Mouse (Mus musculus) induced T-regulatory cell, adult 2 months (primary cell): Measurements from ENCODE around the gene Arid3a.
"Not testable (repeated sequence)": the region's sequence is repeated elsewhere in the genome, so short reads cannot be mapped to it uniquely, and the experiment has no call there.

Experiments used
- DNase-seq: peaks from one replicate; pipeline ENCODE4 v3.0.0-alpha.2; 2012; ENCODE audit warnings: low read depth

Arid3a gene

DNA sequence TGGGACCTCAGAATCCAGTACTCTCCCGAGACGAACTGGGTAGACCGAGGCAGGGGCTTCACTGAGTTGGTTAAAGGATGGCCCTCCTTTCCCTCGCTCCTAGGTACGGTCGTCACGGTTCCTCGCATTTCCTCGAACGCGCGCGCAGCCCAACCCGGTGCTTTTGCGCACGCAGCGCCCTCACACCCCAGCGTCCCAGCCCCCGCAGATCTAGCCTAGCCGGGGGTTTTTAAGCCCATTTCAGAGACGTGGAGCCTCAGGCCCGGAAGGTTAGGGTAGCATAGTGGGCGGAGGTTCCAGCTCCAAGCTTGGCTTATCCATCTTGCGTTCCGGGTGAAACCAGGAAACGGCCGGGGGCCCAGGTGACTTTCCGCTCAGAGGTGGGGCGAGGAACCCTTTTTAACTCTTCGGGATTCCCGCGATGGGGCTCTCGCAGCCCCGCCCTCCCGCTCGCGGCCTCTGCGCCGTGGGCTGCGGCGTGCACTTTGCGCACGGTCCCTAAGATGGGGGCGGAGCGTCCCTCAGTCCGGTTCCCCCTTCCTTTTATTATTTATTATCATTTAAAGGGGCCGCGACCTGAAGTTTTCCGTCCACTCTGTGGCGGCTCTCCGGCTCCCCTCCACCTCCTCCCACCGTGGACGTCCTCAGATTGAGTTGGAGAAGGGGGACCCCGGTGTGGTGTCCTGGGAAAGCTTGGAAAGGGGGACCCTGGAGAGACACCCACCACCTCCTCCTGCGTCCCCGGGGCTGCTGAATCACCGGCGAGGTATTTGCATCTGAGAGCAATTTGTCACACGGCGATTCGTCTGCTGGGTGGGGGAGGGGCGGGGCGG lies at the start of gene Arid3a:
Arid3a (plus strand) TSS at position 553 of the 833 bp plus-strand sequence.
- peak; percentile 97 for DNase-seq

DNA sequence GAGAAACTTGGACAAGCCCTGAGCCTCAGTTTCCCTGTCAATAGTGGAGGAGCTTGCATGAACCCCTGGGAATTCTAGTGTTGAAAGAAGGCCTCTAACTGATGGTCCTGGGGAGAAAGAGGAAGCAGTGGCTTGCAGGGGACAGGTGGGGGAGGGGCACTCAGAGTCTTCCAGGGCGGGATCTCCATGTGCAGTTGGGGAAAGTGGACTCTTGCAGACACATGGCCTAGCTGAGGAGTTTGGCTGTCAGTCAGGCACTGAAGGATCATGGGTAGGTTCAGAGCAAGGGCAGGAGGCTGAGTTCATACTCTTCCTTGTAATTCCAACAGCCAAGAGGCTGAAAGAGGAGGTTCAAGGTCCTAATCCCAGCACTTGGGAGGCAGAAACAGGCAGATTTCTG lies 49.7 kb upstream of the Arid3a start:
- DNase-seq, result peak; percentile 21

DNA sequence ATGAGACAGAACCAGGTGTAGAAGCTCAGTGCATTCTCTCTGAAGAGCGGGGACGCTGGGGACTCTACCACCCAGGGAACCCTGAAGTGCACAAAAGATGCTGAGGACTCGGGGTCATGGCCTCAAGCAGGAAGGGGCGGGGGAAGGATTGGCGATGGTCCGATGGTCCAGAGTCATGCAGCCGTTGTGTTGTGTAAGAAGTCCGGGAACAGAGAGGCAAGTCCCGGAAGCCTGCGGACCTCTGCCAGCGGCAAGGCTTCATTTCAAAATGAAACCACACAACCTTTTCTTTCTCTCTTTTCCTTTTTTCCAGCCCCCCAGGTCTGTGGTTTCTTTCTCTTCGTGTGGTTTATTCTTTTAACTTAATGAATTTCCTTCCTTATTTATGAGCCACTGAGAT lies 49.1 kb upstream of the Arid3a start:
- peak; percentile 56 for DNase-seq

DNA sequence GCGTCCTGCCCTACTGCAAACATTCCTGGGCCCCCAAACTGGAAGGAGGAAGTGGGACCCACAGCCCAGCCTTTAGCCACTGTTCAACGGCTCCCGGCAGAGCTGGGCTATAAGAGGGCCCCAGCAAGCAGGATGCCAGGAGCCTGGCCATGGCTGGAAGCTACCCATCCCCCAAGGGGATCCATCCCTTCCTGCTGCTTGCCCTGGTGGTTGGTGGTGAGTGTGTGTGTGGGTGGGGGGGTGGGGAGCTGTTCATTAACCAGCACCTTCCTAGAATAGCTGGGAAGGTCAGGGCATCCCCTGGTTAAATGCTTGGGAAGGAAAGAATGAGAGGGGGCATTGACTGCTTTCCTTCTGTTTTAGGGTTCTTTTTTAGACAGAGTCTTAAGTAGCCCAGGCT lies 47.3 kb upstream of the Arid3a start:
- DNase-seq, result no peak

DNA sequence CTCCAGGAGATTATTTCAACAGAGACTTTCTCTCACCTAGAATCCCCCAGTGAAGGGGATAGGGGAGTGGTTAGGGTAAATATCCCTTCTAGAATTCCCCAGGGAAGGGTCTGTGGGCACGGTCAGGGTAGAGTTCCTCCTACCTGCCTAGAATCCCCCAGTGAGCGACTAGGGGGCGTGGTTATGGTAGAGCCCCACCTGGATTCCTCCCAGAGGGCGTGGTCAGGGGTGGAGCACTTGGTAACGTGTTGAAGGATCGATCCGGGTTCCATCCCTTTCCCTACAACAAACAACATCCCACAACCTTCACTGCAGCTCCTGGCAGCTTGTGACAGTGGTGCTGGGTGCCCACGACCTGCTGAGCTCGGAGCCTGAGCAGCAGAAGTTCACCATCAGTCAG lies 46.1 kb upstream of the Arid3a start:
- DNase-seq, result peak; percentile 51

DNA sequence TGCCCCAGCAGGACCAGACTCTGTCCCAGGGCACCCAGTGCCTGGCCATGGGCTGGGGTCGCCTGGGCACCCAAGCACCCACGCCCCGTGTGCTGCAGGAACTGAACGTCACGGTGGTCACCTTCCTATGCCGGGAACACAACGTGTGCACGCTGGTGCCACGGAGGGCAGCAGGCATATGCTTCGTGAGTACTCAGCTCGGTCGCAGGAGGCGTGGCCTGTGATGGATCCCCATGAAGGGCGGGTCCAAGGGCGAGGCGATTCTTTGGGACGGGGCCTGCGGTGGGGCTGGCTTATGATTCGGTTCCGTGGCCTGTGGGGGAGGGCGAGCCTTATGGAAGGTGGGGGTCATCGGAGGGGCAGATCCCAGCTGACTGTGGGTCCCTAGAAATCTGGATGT lies 44.9 kb upstream of the Arid3a start:
- DNase-seq, result peak; percentile 53

DNA sequence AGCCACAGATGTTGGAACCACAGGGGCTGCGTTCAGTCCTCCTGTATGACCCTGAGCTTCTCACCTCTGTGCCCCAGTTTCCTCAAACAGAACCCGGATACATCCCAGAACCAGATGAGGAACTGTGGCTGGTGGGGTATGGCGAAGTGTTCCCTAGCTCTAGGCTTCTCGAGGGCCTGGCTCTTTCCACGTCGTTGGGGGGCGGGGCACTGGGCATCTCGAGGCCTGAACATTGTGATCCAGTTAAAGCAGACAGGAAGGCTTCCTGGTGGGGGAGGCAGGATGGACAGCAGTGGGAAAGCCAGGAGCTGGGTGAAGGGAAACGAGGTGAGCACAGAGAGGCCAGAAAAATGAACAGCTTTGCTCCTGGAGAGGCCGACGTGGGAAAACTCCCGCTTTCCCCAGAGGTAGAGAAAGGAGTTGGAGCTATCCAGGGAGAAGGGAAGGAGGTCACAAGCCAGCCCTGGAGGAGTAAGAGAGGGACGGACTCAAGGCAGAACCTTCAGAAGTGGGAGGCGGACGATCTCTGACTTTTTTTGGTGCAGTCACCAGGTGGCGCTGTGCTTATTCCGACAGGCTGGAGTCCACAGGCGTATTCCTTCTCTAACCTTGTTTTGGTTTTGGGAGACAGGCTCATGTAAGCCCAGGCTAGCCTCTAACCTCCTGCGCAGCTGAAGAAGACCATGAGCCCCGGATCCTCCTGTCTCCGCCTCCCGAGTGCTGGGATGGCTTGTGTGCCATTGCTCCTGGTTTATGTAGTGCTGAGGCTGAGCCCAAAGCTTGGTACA lies 43.4 kb upstream of the Arid3a start:
- DNase-seq, result peak; percentile 89

DNA sequence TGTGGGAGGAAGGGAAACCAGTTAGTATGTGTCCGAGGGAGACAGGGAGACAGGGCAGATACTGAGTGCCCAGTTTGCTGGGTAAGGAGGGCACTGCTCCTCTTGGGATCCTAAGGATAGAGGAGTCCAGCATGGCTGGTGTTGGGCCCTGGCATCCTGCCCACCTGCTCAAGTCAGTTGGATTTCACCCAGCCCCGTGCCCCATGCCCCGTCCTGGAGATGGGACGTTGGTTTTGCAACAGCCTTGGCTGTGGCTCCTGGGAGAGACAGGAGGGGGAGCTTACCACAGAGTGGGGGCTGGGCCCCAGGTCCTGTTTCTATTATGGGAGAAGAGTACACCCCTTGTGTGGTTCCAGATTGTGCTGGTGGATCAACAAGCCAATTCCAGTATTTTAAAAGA lies 42.4 kb upstream of the Arid3a start:
- DNase-seq, result no peak

DNA sequence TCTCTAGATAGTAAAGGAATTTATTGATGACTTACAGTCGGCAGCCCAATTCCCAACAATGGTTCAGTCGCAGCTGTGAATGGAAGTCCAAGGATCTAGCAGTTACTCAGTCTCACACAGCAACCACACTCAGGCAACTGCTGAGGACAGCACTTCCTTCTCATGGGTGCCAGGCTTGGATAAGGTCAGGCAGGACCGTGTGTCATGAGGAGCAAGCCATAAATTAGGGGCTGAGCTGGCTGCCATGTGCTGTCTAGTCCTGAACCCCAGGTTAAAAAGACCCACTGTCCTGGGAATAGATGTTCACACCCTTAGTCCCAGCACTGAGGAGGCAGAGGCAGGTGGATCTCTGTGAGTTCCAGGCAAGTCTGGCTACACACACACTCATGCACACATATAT lies 41.9 kb upstream of the Arid3a start:
- not testable (repeated sequence) for DNase-seq

DNA sequence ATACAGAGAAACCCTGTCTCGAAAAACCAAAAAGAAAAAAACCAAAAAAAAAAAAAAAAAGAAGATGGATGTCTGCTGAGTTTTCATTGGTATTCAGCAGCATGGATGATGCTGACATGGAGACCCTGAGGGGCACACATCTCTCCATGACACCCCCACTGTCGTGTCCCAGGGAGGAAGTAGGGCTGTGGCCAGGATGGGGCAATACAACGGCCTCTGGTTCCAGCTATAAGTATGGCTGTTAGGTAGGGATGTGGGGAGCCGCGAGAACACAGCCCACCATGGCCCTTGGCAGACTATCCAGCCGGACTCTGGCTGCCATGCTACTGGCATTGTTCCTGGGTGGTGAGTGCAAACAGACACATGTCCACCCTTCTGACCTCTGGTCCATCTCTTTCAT lies 40.8 kb upstream of the Arid3a start, which contains the start of gene Elane:
Elane (plus strand) TSS at position 194 of the 400 bp plus-strand sequence.
- DNase-seq, result no peak

DNA sequence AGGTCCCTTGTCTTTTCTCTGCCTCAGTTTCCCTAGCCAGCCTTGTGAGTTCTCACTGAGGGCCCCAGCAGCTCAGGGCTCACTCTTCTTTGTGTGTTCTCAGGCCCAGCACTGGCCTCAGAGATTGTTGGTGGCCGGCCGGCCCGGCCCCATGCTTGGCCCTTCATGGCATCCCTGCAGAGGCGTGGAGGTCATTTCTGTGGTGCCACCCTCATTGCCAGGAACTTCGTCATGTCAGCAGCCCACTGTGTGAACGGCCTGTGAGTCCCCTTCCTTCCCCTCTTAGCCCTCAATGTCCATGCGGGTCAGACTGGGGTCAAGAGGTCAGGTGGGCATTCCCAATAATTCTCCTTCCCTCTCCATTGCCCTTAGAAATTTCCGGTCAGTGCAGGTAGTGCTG lies 40.2 kb upstream of the Arid3a start:
- no peak for DNase-seq

DNA sequence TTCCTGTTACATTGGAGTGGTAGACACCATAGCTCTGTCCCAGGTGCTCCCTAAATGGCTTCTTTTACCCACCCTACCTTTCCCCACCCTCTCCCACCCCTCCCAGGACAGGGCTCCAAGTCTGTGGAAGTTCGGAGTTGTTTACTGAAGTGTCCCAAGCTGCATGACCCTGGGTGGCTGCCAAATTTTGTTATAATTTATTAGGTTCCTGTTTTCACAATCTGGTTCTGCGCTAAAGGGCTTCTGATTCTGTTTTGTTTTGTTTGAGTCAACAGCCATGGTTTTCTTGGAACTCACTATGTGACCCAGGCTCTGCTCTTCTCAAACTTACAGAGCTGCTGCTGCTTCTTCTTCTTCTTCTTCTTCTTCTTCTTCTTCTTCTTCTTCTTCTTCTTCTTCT lies 37.5 kb upstream of the Arid3a start:
- no peak for DNase-seq

DNA sequence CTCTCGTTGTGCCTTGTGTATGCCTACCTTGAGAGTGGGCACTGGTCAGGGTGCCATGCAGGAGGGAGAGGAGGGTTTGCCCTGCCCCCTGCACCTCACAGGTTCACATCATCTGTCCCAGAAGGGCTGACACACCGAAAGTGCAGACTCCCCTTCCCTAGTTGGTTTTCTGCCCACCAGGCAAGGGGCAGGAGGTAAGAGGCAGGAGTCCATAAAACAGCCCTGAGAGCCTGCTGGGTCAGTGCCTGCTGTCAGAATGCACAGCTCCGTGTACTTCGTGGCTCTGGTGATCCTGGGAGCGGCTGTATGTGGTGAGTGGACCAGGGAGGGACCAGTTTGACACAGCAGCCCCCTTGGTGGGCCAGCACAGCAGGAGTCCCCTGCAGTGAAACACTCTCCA lies 36.2 kb upstream of the Arid3a start, which contains the start of gene Cfd:
Cfd (plus strand) TSS at position 184 of the 400 bp plus-strand sequence.
- DNase-seq, result no peak

DNA sequence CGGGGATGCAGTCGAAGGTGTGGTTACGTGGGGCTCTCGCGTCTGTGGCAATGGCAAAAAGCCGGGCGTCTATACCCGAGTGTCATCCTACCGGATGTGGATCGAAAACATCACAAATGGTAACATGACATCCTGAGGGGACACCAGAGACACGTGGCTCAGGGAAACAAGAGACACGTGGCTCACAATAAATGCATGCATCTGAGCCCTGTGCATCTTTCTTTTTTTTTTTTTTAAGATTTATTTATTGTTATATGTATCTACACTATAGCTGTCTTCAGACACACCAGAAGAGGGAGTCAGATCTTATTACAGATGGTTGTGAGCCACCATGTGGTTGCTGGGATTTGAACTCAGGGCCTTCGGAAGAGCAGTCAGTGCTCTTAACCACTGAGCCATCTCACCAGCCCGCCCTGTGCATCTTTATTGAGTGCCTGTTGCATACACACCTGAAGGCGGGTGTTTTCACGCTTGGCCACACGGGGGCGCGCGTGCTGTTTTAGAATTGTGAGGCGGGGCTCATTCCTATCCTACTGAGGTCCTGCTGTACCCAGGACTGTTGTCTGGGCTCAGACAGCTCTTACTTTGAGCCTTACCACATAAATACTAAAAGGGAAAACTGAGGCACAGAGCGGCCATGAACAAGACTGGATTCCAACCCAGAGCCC lies 34.3 kb upstream of the Arid3a start:
- peak; percentile 89 for DNase-seq

DNA sequence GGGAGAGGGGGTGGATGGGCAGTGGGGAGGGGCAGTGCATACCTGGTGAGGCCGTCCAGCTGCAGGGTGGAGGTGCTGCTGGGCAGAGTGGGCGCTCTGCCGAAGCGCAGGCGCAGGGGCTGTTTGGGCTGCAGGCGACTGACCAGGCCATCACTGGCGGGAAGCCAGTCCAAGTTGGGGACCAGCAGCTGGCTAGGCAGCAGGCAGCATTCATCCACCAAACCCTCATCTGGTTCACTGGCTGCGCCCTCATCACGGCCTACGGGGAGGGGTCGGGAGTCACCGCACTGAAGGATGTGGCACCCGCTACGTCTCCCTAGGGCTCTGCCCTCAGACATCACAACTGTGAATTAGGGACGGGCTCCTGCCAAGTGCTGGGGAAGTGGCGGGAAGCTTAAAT lies 30.5 kb upstream of the Arid3a start:
- no peak for DNase-seq

DNA sequence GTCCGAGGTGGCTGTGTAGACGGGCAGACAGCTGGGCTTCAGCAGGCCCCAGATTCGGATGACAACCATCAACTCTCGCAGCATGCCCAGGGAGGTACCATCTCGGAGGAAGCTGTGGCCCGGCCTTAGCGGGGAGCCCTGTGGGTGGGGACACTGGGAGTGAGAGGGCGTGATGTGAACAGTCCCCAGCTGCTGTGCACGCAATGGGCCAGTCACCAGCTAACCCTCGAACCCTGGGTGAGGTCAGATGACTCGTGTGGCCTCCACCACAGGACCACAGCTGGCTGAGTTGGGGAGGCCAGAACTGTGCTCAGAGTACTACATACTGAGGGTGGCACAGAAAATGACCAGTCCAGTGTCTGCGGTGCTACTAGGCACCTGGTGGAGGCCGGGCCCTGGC lies 30.0 kb upstream of the Arid3a start:
- no peak for DNase-seq

DNA sequence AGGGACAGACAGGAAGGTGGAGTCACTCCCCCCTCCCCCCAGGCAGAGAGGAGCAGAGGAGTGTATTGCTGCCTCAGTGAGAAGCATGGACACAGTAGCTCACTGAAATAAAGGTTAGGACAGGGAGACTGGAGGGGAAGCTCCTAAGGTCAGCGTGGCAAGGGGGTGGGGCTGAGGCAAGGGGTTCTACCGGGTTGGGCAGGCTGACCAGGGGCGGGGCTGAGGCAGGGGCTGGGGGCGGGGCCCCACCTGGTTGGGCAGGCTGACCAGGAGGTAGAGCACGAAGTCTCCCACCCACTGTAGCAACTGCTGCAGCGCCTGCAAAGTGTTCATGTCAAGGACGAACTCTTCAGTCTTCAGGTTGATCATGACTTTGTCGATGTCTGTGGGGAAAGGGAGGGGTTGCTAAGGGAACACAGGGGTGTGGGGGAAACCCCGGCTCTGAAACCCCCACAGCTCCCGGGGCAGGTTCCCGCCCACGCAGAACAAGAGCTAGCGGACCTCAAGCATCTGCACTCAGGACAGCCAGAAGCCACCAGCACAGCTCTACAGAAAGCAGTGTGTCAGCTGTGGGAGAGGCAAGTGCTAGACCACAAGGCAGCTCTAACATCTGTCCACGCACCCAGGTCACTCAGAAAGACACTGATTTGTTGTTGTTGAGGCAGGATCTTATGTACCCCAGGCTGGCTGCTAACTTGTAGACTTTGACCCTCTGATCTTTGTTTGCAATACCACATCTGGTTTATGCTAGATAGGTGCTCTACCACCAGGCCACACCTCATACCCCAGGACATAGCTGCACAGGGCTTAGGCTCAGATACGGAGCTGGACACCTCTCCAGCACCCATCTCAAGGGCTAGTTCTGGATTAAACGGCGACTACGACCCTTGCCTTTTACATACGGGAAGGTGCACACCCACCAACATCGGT lies 29.3 kb upstream of the Arid3a start:
- peak; percentile 70 for DNase-seq

DNA sequence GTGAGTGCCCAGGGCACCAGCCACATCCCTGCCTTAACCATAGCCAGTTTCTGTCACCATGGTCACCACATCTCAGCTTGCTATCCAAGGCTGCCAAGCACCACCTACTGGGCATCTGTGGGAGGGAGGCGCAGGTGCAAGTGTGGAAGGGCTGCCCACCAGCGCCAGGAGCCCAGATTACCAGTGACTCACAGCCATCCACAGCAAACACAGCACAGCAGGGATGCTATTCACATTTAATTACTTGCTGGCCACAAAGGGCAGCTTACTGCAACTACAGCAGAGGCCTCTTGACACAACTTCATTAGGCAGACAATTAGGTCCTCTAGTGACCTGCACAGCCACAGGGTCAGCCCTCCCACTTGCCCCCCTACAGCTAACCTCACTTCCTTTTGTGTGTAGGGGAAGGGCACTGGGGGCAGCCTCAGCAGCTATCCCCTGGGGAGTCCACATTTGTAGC lies 25.9 kb upstream of the Arid3a start:
- peak; percentile 37 for DNase-seq

DNA sequence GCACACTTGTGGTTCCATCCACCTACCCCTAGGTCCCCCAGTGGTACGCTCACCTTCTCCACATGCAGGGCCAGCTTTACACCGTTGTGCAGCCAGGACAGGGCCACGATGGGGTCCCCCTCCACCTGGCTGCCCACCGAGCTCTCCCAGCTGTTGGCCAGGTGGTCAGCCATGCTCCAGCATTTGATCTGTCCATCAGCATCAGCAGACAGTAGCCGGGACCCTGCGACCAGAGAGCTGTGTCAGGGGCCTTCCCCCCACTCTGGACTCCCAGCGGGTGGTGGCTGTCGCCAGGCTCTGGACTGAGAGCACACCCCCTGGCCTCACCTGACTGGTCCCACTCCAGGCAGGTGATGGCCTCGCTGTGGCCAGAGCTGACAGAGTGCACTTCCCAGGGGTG lies 20.1 kb upstream of the Arid3a start:
- no peak for DNase-seq

DNA sequence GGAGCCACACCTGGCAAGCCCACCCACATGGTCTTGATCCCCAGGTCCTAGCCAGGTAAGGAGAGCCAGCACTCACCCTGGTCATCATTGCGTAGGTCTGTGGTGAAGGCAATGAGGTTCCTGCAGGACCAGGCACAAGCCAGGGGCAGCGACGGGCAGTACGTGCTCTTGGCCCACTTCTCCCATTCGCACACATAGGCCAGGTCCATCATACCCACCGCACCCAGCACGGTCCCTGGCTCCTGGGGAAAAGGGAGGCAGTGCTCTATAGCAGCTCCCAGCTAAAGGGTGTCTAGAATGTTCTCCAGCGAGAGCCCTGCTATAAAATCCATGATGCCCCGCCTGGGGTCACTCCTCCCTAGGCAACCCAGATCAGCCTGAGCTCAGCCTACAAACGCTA lies 19.4 kb upstream of the Arid3a start:
- DNase-seq, result no peak
